Mouse (Mus musculus) liver, embryonic 14.5 days (tissue): ENCODE data around the gene Chd9. TPM values are rescaled to one million over a fixed set of nuclear protein-coding genes. Genes with fewer than 3 reads are reported as not detected.

Experiments
- ATAC-seq: fragments of 200-750 bp; cut with Nextera tagmentation; 2 replicates; pipeline ENCODE4 v1.8.0; 2017; ENCODE audit warnings: moderate number of reproducible peaks, mild to moderate bottlenecking, moderate library complexity; ENCODE audit not compliant: insufficient read depth
- DNase-seq, 3 experiments: peaks; one replicate each; pipeline ENCODE4 v3.0.0-alpha.2; 2012 to 2013; ENCODE audit warnings: low read depth in 3 of 3, low spot score in 3 of 3
- H3K27ac ChIP-seq: fragments of 300-500 bp; sonication (generic); 2 replicates; pipeline ENCODE4 v1.5.1; 2014; ENCODE audit warnings: moderate library complexity, mild to moderate bottlenecking, control low read depth, inconsistent platforms
- H3K27me3 ChIP-seq: fragments of 300-500 bp; sonication (generic); 2 replicates; pipeline ENCODE4 v1.6.1; 2014; ENCODE audit warnings: mild to moderate bottlenecking, low read length, moderate library complexity; ENCODE audit not compliant: control insufficient read depth, insufficient read depth
- H3K36me3 ChIP-seq: fragments of 300-500 bp; sonication (generic); replicated peaks from 2 replicates; pipeline ENCODE4 v1.6.1; 2014; ENCODE audit warnings: low read depth; ENCODE audit not compliant: control insufficient read depth, insufficient read depth
- H3K4me1 ChIP-seq, 2 experiments: fragments of 200-500 bp in 1 of 2; fragments of 300-500 bp in 1 of 2; sonication (generic) in 1 of 2; replicated peaks; 2 replicates each; pipeline ENCODE4 v1.6.1; 2012 to 2014; ENCODE audit warnings: antibody characterized with exemption in 1 of 2, inconsistent platforms in 1 of 2, low read length in 1 of 2; ENCODE audit not compliant: control insufficient read depth in 2 of 2, insufficient read depth in 2 of 2
- H3K4me2 ChIP-seq: fragments of 300-500 bp; sonication (generic); 2 replicates; pipeline ENCODE4 v1.6.1; 2014; ENCODE audit warnings: low read depth, mild to moderate bottlenecking, control low read depth, moderate library complexity
- H3K4me3 ChIP-seq, 2 experiments: fragments of 200-500 bp in 1 of 2; fragments of 300-500 bp in 1 of 2; sonication (generic) in 1 of 2; 2 replicates each; pipeline ENCODE4 v1.5.1; 2012 to 2014; ENCODE audit warnings: low read depth in 2 of 2, low read length in 2 of 2, mild to moderate bottlenecking in 2 of 2, control low read depth in 1 of 2, inconsistent platforms in 1 of 2, moderate library complexity in 1 of 2; ENCODE audit not compliant: insufficient read depth in 1 of 2
- H3K9ac ChIP-seq: fragments of 300-500 bp; sonication (generic); replicated peaks from 2 replicates; pipeline ENCODE4 v1.6.1; 2014; ENCODE audit warnings: mild to moderate bottlenecking, control low read depth, moderate library complexity
- H3K9me3 ChIP-seq: fragments of 300-500 bp; sonication (generic); 2 replicates; pipeline ENCODE4 v1.6.1; 2016; ENCODE audit warnings: low read length, mixed read lengths; ENCODE audit not compliant: control insufficient read depth
- CTCF ChIP-seq: IDR thresholded peaks from 2 replicates; pipeline ENCODE4 v1.5.1; 2016; ENCODE audit warnings: antibody characterized with exemption, low read depth, control low read depth
- EP300 ChIP-seq: IDR thresholded peaks from 2 replicates; pipeline ENCODE4 v1.6.1; 2016; ENCODE audit warnings: antibody characterized with exemption, low read depth
- WGBS: fragments of 180-500 bp; shearing (Covaris S2); extraction: QIAGEN DNeasy Blood & Tissue Kit; methylation state at CpG from one replicate; pipeline ENCODE4 v1.1.7; 2014; ENCODE audit not compliant: insufficient replicate concordance; 5-methylcytosine and 5-hydroxymethylcytosine counted together
- polyA plus RNA-seq, 2 experiments: library from polyadenylated mRNA; depleted of rRNA in 1 of 2; stranded (reverse) in 1 of 2; unstranded in 1 of 2; fragments of >200 nt; fragmentation: Nextera tagmentation in 1 of 2; extraction: Ambion mirVana in 1 of 2; gene quantifications; 2 replicates each; pipeline versions ENCODE4 v1.2.1 to v1.2.3; 2012 to 2014

Gene Chd9
- polyA plus RNA-seq, 2 experiments, result 6.4 to 12.2 TPM

GRCm38 (mm10) chr8:90839725-90840714 is 11.9 kb downstream of the Chd9 start:
- Histone ChIP-seq H3K36me3 (no peaks in the 10 kb centered on the region), H3K9ac (no peak overlapping the region), H3K4me3 (no peak overlapping the region), H3K4me1 (no peaks in the 10 kb centered on the region; a peak in 1 of 4 replicates), H3K27ac (no peak overlapping the region), H3K27me3 (no peaks in the 10 kb centered on the region), H3K9me3 (no peaks in the 10 kb centered on the region), H3K4me2 (no peak overlapping the region)
- WGBS, result 46% methylated on average over 11 of the region's 11 CpGs
- ATAC-seq (no peak), DNase-seq (no peak)
- no peak for TF ChIP-seq EP300

- H3K27ac ChIP-seq, result no peak overlapping the region
- no peaks in the 10 kb centered on the region; a peak in 1 of 4 replicates for H3K4me1 ChIP-seq
- no peaks in the 10 kb centered on the region for H3K27me3 ChIP-seq
- no peak overlapping the region for H3K9ac ChIP-seq
- TF ChIP-seq EP300 (no peak), CTCF (no peak)
- no peak for DNase-seq
- H3K9me3 ChIP-seq, result no peaks in the 10 kb centered on the region
- H3K4me3 ChIP-seq, result no peak overlapping the region
- no peak overlapping the region for H3K4me2 ChIP-seq
- no peaks in the 10 kb centered on the region for H3K36me3 ChIP-seq
- 61% methylated on average over 13 of the region's 13 CpGs for WGBS
- no peak for ATAC-seq
Observed at GRCm38 (mm10) chr8:90841321-90841720, 13.2 kb downstream of the Chd9 start.

GRCm38 (mm10) chr8:90843127-90843526 is 15.0 kb downstream of the Chd9 start:
- DNase-seq (no peak), ATAC-seq (no peak)
- Histone ChIP-seq H3K4me2 (no peak overlapping the region), H3K9me3 (no peaks in the 10 kb centered on the region), H3K4me1 (no peaks in the 10 kb centered on the region; a peak in 1 of 4 replicates), H3K9ac (no peak overlapping the region), H3K36me3 (no peaks in the 10 kb centered on the region), H3K27me3 (no peaks in the 10 kb centered on the region), H3K4me3 (no peak overlapping the region), H3K27ac (no peak overlapping the region)
- WGBS, result 66% methylated on average over 6 of the region's 6 CpGs
- TF ChIP-seq EP300 (no peak), CTCF (no peak)

- DNase-seq (no peak), ATAC-seq (no peak)
- H3K9me3 ChIP-seq, result no peaks in the 10 kb centered on the region
- no peak overlapping the region for H3K9ac ChIP-seq
- H3K36me3 ChIP-seq, result no peaks in the 10 kb centered on the region
- WGBS, result 51% methylated on average over 9 of the region's 9 CpGs
- H3K4me3 ChIP-seq, result no peak overlapping the region
- no peak overlapping the region for H3K4me2 ChIP-seq
- H3K27ac ChIP-seq, result no peak overlapping the region
- no peaks in the 10 kb centered on the region; a peak in 1 of 4 replicates for H3K4me1 ChIP-seq
- no peaks in the 10 kb centered on the region for H3K27me3 ChIP-seq
- TF ChIP-seq CTCF (no peak), EP300 (no peak)
Observed at GRCm38 (mm10) chr8:90844179-90844967, 16.2 kb downstream of the Chd9 start.

GRCm38 (mm10) chr8:90847980-90848379 is 19.8 kb downstream of the Chd9 start:
- Histone ChIP-seq H3K9me3 (no peaks in the 10 kb centered on the region), H3K4me1 (no peaks in the 10 kb centered on the region), H3K4me3 (no peak overlapping the region), H3K9ac (no peak overlapping the region), H3K27me3 (no peaks in the 10 kb centered on the region), H3K36me3 (no peaks in the 10 kb centered on the region), H3K27ac (no peak overlapping the region), H3K4me2 (no peak overlapping the region)
- TF ChIP-seq EP300, result no peak
- no peak for TF ChIP-seq CTCF
- 75% methylated on average over 7 of the region's 7 CpGs for WGBS
- no peak for ATAC-seq
- DNase-seq, result no peak
